Comparison of ENCODE assay signal across 14 mouse cellular contexts in genomic region chr12:10949184-10949583, GRCm38 (mm10).
"Had no signal": no experiment of that assay in that cellular context is flagged by ENCODE, and none has a peak within 500 bp of the region (broad histone marks: within the 10 kb centered on the region; RNA-seq: fewer than 3 reads in every experiment).

No protein-coding gene starts in this region.

- H3K4me2 ChIP-seq: lung, embryonic 14.5 days; midbrain, embryonic 11.5 days; neural tube, embryonic 12.5 days; stomach, embryonic 15.5 days had no signal

- DNase-seq: lung, adult 18-20 months; lung, embryonic 14.5 days; lung, postnatal 10 days; lung, postnatal 4 days; midbrain, embryonic 14.5 days; right cerebral cortex, postnatal 14 days; thymus, adult 2 months; thymus, postnatal 25 days; thymus, postnatal 4 days had no signal

- H3K36me3 ChIP-seq: neural tube, embryonic 12.5 days; stomach, embryonic 15.5 days had no signal

- H3K9me3 ChIP-seq: neural tube, embryonic 12.5 days; stomach, embryonic 15.5 days had no signal

- H3K4me1 ChIP-seq: neural tube, embryonic 12.5 days; stomach, embryonic 15.5 days had no signal

- H3K4me3 ChIP-seq: neural tube, embryonic 12.5 days; stomach, embryonic 15.5 days had no signal

- H3K27ac ChIP-seq: neural tube, embryonic 12.5 days; stomach, embryonic 15.5 days; stomach, postnatal 0 days had no signal

- H3K9ac ChIP-seq: lung, embryonic 14.5 days; neural tube, embryonic 12.5 days; stomach, embryonic 15.5 days had no signal

- ATAC-seq: midbrain, embryonic 16.5 days had no signal

- H3K27me3 ChIP-seq: neural tube, embryonic 12.5 days; stomach, embryonic 15.5 days had no signal
